Mouse (Mus musculus) heart, embryonic 10.5 days (tissue): ENCODE results near the gene Dlgap4. TPM values are rescaled to one million over a fixed set of nuclear protein-coding genes. Genes with fewer than 3 reads are reported as not detected.

Experiments
- polyA plus RNA-seq: library from polyadenylated mRNA; unstranded; fragments of >200 nt; fragmentation: Nextera tagmentation; extraction: Ambion mirVana; gene quantifications from 2 replicates; pipeline ENCODE4 v1.2.1, GENCODE M21; 2016

The Dlgap4 gene
- polyA plus RNA-seq, 1 experiment from 2014 or later: 95.7 TPM

Other genes starting within 250 kb of the Dlgap4 start
- gene Epb41l1, start 192.8 kb upstream of the Dlgap4 start, polyA plus RNA-seq: 0.97 and 1.5 TPM in 2 replicates
- gene Aar2, start 66.1 kb upstream of the Dlgap4 start, polyA plus RNA-seq: 28.0 and 31.8 TPM in 2 replicates
- 1,471 and 1,998 TPM in 2 replicates for gene Myl9, start 161.7 kb downstream of the Dlgap4 start, polyA plus RNA-seq
- gene Tgif2, start 226.3 kb downstream of the Dlgap4 start, polyA plus RNA-seq: 48.4 and 62.3 TPM in 2 replicates
- gene 4930518I15Rik, start 244.2 kb downstream of the Dlgap4 start, polyA plus RNA-seq: 4.7 and 6.3 TPM in 2 replicates
- gene Rab5if, start 249.4 kb downstream of the Dlgap4 start, polyA plus RNA-seq: 197 and 198 TPM in 2 replicates